Mouse (Mus musculus) cerebellum, adult 11-12 months (tissue): ENCODE measurements at regions not wholly inside any gene's neighbourhood (a gene's known extent, or its start where the extent isn't known, plus 50 kb on each side); places are given as distances from the start of the nearest gene placed in this dataset.

Source experiments
- DNase-seq: peaks from one replicate; pipeline ENCODE4 v3.0.0; 2022

DNA sequence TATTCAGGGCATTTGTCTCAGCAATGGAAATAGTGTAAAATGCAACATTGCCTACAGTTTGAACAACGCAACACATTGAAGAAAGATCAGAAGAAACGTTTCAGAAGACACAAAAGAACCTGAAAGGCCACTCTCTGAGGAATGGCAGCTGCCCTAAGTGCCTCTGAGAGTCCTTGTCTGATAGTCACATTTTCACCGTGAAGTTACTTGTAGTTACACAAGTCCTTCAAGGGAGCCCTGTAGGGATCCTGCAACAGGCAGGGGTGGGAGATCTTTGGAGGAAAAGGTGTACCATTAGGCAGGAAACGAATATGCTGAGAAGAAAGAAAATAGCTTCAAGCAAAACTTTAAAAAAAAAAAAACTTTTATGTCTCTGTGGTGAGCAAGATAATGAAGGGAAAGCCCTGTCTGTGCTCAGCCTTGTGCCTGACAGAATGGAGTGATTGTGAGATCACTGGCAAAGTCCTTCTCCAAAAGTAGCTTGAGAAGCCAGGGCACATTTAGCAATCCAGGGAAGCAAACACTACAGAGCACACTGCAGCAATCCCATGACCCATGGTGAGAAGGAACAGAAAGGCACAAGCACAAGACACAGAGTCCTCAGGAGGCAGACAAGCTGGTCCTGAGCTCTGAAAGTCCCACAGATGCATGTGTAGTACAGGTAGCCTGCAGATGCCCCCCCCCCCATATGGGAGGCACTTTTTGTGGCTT lies 112.3 kb upstream of the Tnfaip3 start:
- DNase-seq: no peak

DNA sequence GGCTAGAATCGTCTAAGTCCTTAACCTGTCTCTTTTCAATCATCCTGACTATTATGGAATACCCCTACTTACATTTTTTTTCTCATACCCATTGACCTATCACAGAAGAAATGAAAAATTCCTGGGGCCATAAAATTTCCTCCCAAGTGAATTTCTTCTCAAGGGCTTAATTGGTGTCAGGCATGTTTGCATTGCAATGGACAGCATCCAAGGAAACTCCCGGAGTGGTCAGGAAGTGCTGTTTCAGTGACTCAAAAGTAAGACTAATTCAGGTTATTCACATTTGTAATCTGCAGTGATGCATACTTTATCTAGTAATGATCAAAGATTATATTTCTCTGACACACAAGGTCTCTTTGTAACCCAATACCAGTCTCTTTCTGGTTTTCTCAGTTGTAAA lies 111.5 kb upstream of the Tnfaip3 start:
- DNase-seq: no peak

DNA sequence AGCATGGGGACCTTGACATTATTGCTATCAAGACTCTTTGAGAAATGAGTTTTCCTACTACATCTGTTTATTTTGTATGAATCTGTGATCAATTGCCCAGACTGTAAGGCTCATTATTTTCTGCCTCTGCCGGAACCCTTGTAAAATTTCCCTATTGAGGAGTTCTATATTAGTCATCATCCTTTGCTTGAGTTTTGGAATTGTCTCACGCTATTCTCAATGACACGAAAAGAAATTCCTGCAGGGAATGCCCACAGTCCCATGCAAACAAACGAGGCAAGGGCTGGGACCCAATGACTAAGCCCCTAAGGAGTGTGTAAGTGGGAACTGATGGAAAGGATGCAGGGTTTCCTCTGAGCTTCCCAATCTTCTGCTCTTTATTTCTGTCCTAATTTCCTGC lies 111.0 kb upstream of the Tnfaip3 start:
- DNase-seq: no peak

DNA sequence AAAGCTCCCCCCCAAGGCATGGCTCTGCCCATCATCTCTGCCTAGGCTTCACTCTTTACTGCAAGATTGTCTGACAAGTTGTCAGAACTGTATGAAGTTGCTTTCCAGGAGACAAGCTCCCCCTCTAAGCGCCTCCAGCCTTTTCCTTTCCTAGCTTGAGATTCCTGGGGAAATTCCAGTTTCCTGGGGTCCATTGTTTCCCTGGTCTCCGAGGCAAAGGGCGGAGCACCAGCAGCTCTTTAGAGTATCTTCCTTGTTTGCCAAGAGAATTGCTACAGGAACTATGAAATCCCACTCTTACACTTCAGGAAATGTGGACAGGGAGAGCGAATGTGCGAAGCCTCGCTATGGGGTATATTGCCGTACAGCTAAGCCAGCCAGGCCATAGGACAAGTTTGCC lies 108.2 kb upstream of the Tnfaip3 start:
- no peak for DNase-seq

DNA sequence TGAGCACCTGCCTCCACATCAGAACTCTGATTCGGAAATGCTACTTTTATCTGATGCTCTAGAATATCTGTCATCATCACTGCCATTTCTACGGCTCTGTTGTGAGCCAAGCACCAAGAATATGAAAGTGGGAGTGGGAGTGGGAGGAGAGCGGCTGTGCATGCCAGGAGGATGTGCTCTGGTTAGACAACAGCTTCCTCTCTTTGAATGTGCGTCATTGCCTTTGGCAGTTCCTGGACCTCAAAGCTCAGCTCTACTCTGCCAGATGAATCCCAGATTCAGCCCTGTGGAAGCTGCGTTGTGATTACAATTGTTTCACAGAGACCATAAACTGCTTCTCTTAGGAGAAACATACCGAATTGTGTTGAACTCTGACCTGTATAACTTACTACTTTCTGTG lies 106.8 kb upstream of the Tnfaip3 start:
- no peak for DNase-seq

DNA sequence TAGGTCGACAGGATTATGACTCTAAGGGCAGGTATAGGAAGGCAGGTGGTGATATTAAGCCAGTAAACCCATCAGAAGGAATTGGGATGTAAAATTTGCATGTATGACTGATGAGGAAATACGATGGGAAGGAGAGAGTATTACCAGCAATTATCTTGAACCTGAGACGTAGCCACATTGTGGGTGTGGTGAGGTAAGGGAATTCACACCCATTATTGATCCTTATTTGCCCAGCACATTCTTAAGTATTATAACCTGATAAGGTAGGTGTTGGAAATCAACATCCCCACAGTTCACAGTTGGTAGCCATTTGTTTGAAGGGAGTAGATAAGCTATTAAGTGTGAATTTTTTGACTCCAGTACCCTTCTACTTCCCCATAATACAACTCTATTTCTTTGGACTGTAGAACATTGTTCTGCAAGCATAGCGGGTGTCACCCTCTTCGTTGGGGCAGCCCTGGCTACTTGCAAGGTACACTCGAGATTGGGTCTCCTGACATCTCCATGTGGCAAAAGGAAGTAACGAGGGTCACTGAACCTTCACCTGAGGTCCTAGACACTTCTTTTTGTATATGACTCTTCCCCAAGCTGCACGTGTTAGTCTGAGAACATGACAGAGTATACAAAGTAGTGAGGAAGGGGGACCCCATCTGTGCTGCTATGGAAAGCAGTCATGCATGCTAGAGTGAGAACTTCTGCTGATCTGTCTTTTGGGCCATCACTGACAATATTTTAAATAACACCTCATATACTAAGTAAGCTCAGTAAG lies 104.0 kb upstream of the Tnfaip3 start:
- no peak for DNase-seq

DNA sequence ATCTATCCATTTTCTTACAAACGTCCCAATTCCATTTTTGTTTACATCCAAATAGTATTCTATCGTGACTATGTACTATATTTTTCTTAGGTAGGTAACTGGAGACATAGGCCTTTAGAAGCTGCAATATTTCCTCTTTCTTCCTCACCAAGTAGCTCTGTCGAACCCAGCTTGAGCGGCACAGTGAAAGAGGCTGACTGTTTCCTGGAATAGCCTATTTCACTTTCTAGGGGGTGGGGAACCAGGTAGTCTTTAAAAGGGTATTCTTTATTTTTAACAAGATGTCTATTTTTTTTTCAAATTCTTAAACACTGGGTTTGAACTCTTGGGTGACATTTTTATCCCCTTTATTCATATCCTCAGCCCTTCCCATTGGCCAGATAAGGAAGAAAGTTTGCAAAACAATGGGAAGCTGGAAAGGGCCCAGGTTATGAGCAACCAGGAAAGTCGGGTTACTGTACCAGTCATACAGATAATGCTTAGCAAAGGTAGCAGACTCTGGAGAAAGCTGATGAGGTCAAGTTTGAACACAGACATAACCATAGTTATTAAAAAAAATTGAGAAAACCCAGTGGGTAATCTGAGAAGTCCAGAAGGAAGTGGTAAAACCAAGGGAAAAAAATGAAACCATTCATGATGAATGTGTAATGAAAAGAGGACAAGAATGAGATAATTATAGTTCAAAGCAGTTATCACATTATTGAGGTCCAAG lies 103.3 kb upstream of the Tnfaip3 start:
- DNase-seq: no peak

DNA sequence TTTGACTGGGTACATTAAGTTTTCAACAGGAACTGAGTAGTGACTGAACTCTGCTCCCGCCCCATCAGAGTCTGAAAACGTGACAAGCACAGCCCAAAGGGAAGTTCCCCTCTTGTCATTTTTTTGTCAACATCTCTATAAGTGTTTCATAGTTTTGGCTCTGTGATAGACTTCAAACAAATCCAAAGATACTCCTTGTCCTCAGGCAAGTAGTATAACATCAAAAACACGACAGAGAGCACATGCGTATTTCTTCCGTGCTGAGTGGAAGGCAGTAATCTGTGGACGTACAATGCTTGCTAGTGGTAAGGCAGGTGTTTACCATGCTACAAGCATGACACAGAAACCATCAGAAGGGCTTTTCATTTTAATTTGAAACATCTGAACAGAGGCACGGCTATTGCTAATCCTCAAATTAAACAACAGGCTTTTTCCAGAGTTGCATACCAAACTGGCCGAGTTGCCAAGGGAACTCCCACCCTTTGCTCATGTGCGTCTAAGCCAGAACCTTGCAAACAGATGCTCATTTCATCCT lies 101.7 kb upstream of the Tnfaip3 start:
- no peak for DNase-seq

DNA sequence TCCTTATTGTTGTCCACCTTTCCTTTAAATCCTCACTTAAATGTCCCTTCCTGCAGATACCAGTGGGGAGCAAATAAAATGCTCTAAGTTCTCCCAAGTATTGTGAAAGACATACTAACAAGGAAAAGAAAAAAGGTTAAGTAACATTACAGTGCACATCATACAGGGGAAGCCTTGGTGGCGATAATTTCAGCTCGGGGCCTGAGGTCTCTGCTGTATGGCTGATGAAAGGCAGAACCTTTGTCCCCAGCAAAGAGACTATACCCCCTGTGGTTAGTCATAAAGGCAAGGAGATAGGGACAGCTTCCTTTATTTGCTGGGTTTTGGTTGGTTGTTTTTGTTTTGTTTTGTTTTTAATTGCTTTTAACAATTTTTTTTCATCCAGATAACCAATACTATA lies 97.0 kb upstream of the Tnfaip3 start:
- DNase-seq: no peak

DNA sequence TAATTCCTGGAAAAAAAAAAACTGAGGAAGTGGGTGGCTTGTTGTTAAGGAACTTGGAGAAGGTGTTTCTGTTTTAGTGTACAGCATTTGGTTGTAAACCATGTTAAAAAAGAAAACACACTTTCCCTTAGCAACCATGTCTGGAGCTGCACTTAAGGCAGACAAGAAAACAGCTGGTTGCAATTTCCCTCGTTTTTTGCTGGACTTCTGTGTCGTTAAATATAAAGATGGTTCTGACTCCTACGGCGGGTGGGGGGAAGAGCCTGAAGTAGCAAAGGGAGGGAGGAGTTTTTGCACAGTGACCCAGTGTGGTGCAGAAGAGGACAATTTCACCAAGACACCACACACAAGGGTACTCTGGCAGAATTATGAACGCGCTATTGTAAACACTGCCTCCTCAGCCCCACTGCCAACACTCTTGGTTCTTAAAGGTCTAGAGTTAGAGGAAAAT lies 89.8 kb upstream of the Tnfaip3 start:
- no peak for DNase-seq

DNA sequence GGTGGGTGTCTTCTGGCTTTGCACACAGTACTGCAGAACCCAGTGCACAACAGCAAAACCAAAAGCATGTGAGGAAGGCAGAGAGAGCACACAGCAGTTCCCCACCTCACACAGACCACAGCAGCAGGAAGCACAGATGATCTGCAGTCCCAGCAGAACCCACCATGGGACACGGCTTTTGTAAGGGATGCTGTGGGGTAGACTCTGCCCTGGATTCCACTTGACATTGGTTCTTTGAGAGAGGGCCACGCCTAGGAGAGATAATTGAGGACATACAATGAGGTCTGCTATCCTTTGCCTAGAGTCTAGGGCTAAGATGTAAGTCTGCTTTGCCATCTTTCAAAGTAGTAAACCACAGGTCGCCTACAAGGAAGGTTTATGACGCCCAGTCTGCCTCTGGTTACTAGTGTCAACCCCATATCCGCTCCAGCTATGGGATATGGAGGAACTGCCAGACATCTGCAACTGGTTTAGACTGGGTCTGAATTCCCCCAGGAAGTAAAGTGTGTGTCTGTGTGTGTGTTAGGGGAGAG lies 89.3 kb upstream of the Tnfaip3 start:
- no peak for DNase-seq

DNA sequence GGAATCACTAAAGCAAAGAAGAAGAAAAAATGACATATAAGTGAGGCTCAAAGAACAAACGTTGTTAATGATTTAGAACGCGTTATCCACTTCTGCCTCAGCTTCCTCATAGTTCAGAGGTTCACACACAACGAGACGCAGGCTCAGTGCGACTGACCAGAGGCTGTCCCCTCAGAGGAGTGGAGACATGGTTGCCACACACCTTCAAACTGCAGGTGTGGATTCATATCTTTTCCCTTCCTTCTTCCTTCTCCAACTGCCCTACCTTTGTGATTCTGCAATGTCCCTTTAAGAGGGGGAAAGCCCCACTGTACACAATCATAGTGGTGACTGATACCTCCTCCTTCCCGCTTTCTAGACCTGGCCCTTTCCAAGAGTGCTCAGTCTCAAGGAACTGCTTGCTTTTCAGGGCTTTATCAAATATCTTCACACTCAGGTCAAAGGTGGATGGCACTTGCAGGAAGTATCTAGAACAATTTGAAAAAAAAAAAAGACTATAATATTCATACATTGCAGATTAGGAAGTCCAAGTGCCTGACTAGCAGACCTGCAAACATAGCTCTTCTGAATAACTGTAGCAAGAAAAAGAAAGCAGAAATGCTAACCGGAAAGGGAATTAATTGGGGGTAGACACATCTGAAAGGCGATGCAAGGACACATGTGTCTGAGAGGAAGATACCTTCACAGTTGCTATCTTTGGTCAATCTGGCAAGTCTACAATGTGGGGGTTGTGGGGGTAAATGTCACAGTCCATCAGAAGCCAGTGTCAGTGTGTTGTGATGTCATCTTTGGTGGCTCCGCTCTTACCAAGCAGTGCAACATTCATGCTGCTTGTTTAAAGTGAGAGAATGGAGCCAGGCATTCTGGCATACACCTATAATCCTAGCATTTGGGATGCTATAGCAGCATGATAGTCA lies 84.2 kb upstream of the Tnfaip3 start:
- no peak for DNase-seq

DNA sequence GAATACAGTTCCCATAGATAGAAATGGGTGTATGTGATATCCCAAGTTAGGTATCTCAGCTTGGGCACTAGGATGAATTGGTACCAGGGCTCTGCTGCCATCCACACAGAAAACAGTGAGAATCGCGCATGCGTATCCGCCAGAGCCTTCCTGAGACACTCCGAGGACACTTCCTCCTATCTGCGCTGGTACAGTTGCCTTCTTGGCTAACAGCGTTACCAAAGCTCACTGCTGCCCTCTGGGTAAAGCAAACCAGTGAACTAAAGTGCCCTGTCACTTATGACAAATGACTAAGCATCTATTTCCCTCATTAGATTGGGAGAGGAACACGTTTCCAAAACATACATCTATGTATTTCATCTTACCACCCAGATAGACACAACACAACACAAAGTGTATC lies 78.8 kb upstream of the Tnfaip3 start:
- no peak for DNase-seq

DNA sequence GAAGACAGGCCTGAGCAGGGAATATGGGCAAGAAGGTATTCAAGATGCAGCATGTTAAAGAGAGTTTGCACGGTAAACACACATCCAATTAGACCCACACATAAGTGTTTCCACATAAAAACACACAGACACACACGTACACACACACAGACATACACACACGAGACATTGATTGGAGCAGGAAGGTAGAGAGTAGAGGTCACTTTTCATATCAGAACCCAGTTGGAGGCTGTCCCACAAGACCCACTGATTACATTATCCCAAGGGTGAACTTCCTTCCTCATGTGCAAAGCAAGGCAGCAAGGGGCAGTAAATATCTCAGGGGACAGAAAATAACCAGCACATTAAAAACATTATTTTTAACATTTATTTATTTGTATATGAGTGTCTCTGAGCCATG lies 78.2 kb upstream of the Tnfaip3 start:
- DNase-seq: no peak

DNA sequence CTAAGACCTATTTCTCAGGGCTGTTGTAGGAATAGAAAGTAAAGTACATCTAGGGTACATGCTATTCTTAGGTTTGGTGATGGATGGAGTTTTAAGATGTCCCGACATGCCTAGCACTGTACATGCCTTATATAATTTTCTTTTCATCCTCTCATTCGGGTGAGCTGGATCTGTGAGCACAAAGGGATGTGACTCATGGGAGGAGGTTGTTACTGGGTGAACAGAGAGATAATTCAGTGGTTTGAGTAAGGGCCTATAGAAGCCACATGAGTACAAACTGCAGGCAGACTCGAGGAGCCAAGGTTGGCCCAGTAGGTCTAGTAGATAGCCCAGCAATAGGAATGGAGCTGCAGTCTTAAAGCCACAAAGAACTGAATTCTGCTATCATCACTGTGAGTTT lies 76.5 kb upstream of the Tnfaip3 start:
- no peak for DNase-seq

DNA sequence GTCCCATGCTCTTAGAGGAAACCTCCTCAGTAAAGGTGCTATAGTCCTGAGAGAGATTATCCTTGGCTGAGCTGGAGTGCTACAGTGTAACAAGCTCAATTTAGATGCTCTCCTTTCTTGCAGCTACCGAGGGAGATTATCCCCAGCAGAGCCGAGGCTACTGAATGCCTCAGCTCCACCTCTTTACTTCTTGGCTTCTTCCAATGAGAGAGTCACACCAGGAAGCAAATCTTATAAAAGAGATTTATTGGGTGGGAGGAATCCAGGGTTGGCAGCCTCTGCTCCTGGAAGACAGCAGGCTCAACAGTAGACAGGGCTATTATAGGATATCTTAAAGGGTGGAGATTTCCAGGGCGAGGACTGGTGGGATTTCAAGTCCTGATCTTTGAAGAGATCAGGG lies 75.7 kb upstream of the Tnfaip3 start:
- no peak for DNase-seq

DNA sequence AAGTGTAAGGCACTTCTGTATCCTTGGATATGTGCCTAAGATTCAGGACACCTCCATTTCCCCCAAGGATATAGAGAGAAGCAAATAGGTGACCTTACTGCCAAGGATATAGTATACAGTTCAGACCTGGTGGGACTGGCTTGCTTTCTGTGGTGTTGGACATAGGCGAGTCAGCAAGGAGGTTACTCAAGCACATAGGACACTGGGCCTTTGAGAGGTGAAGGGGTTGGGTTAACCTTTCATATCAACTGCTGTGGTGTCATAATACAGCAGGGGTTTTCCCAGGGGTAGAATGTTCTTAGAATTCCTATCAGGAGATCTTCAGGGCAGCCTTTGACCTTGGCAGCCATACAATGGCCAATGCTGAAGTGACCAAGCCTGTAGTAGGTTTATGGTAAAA lies 71.5 kb upstream of the Tnfaip3 start:
- DNase-seq: no peak

DNA sequence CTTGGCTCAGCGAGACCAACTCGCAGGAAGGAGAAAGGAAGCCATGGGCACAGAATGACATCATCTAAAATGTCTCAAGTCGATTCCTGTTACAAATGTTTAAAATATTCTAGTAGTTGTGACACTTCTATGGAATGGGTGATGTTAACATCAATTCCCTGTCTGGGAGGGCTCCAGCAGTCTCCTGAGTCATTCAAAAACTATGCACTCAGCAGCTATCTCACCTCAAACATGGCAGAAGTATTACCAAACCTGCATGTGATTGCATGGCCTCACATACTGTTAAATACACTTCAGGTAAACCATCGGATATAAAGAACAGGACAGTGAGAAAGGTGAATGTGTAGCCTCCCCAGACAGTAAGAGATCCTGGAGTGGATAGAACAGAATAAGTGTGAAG lies 66.7 kb upstream of the Tnfaip3 start:
- no peak for DNase-seq

DNA sequence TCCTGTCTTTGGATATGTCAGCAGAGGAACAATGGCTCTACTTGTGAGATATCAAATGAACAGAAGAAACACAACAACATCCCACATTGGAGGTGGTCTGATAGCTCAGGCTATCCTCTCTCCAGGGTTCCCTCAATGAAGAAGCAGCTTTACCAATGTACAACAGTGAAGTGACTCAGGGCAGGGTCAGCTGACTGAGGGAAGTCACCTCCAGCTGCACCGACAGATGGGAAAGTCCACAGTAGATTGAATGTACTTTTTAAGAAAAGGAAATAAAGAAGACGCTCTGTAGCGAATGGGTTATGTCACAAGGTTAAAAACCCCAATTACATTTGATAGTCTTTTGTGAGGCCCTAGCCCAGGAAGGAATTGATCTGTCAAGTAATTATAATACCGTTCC lies 62.6 kb upstream of the Tnfaip3 start:
- DNase-seq: no peak

DNA sequence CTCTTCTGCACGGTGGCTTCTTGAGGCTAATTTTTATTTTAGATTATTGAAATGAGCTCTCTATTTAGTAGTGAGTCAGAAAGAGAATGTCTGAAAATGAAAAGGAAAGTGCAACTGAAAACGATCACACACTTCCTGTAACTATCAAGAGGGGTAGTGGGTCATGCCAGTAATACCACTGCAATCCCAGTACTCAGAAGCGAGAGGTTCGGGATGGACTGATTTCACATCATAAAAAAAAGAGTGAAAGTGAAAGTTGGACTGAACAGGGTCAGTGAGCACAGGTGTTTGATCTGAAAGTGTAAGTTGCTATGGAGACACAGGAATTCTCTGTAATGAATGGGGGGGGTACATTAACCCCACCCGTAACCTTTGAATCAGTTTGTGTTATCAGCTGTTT lies 52.9 kb upstream of the Tnfaip3 start:
- DNase-seq: no peak

DNA sequence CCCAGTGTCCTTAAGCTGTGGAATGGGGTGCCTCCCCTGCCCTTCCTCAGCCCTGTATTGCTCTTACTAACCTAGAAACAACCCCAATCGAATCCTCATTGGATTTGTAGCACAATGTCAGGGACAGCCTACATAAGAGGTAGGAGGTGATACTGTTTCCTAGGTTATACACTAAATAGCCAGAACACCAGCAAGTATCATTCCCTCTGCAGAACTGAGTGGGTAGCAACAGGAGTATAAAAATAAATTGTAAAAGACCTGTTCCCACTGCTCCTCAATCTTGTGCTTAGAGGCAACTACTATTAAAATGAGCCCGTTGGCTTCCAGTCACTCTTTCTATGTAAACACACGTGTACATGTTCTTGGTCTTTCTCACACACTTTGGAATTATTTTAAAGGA lies 52.2 kb upstream of the Tnfaip3 start:
- no peak for DNase-seq

DNA sequence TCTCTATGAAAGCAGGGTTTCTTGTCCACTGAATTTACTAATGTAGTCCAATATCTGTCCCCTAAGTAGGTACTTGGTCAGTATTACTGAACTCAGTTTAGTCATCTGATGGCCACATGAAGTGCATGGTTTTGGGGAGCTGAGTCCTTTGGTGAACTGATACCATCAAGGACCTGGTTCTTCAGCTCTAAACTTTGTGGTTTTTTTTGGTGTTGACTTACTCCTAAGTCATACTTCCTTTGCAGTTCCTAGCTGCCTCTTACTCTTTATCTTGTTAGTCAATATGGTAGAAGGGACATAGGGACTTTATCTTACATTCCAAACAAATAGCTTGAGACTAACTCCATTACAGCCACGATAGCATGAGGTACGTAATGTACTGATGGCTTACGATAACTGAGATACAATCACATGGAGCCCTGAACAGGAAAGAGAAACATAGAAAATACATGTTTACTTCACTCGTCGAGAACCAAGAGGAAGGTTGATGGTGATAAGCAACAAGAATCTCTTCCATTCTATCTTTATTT lies 51.4 kb upstream of the Tnfaip3 start:
- DNase-seq: no peak
